Mouse (Mus musculus) retina, adult 2 months (tissue): Measurements from ENCODE around the gene Fcgr2b.

ENCODE experiments used
- DNase-seq: peaks from one replicate; pipeline ENCODE4 v3.0.0-alpha.2; 2012; ENCODE audit warnings: low read depth, low spot score

The Fcgr2b gene

GRCm38 (mm10) chr1:170927378-170927777 is 49.0 kb downstream of the Fcgr2b start, which contains the start of gene Fcrla:
Gene Fcrla (minus strand): TSS chr1:170927583.
- DNase-seq = no peak

- no peak for DNase-seq
These were observed 49.4 kb downstream of the Fcgr2b start for GRCm38 (mm10) chr1:170926941-170927340.

GRCm38 (mm10) chr1:170924485-170924884 is 51.9 kb downstream of the Fcgr2b start:
- DNase-seq = no peak

- DNase-seq = no peak
These were observed 57.0 kb downstream of the Fcgr2b start for GRCm38 (mm10) chr1:170919308-170919707.

GRCm38 (mm10) chr1:170915657-170916056 is 60.7 kb downstream of the Fcgr2b start:
- no peak for DNase-seq

GRCm38 (mm10) chr1:170912891-170913615 is 63.3 kb downstream of the Fcgr2b start, which contains the start of gene Fcrlb:
Gene Fcrlb (minus strand): TSS chr1:170912941.
- DNase-seq = no peak

- DNase-seq = no peak
These were observed 64.3 kb downstream of the Fcgr2b start for GRCm38 (mm10) chr1:170911907-170912660.
